Mouse (Mus musculus): ENCODE measurements around the gene Trem2. TPM values are rescaled to one million over a fixed set of nuclear protein-coding genes. Genes with fewer than 3 reads are reported as not detected.
"Not testable (repeated sequence)": the region's sequence is repeated elsewhere in the genome, so short reads cannot be mapped to it uniquely, and the experiment has no call there.

The Trem2 gene
- total RNA-seq, 2 experiments from 2014 or later = 1.6 to 2.2 TPM

DNA sequence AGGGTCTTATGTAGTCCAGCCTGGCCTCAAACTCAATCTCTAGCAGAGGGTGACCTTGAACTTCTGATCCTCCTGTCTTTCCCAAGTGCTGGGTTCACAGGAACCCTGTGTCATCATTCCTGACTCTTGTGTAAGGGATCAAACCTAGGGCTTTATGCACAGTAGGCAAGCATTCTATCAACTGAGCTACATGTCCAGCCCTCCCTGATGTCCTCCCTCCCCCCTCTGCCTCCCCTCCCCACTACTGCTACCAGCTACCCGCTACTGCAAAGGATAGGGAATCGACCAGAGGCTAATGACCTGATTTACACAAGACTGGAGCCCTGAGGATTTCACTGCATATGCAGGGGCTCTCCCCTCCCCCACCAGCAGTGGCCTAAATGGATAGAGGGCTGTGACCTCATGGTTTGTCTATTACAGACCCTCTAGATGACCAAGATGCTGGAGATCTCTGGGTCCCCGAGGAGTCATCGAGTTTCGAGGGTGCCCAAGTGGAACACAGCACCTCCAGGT is 4.5 kb downstream of the Trem2 start:
- DNase-seq = no peak

DNA sequence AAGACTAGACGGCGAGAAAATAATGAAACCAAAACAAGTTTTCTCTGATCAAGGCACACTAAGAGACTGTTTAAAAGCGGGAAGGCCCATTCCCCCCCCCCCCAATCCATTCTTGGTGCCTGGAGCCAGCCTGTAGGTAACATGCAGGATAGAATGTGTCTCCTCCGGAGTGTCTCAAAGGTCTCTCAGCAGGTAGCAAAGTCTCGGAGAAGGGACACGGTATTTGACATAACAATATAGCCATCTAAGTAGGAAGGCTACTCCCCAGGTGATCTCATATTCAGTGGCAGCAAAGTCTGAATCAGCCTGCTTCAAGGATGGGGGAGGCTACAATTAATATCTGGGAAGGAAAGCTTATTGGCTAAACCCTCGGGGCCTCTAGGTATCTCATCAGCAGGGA is 6.8 kb downstream of the Trem2 start:
- DNase-seq = not testable (repeated sequence)

DNA sequence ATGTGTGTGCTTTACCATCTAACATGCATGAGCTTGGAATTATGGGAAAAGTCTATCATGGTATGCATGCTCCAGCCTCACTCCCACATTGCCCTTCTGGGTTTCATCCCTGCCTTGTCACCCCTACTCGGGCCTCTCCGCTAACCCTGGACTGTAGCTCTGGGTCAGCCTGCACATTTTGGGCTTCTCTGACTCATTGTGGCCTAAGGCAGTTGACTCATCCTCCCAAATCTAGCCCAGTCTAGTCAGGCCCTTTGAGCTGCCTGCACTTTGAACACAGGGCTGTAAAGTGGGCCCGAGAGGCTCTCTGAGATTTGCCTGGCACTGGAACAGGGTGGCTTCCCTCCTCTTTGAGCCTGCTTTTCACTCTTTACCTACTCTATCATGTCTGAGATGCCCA is 9.6 kb downstream of the Trem2 start:
- no peak for DNase-seq

GRCm38 (mm10) chr17:48357892-48358291 is 11.7 kb downstream of the Trem2 start:
- DNase-seq = no peak

DNA sequence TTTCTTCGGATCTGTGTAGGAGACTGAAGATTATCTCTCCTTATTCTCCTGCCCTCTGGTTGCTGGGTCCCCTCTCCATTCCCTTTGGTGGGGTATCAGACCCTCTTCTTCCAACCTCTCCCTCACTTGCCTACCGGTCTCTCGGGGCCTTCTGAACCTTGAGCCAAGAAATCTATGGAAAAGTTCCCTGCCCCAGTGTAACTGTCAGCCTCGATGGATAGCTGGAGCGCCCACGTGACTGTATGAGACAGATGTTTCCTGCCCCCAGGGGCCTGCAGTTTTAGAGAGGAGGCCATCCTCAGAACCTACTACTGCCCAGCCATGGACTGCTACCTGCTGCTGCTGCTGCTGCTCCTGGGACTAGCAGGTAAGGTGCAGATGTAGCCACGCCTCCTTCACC is 13.4 kb downstream of the Trem2 start, which contains the start of gene Treml1:
Treml1 (plus strand) TSS at position 301 of the 400 bp plus-strand sequence.
- DNase-seq = no peak

DNA sequence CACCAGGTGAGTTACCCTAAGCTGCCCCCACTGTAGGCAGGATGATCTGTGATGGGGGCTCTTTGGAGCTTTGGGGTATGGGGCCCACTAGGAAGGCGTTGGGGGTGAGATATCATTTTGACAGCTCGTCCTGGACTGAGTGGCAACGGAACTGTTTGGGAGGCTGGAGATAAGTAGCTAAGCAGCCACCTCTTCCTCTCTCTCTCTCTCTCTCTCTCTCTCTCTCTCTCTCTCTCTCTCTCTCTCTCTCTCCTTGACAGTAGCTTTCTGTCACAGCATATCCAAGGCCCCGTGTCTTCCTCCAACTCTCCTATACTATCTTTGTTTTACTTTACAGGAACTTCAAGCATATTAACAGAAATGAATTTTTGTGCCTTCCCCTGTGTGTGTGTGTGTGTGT is 14.3 kb downstream of the Trem2 start:
- DNase-seq = no peak

- peak; percentile 33 to 38 for DNase-seq
Measured at GRCm38 (mm10) chr17:48362346-48362745, 16.1 kb downstream of the Trem2 start.

- peak; percentile 50 to 72 for DNase-seq
Measured at GRCm38 (mm10) chr17:48362966-48363365, 16.8 kb downstream of the Trem2 start.

- DNase-seq = no peak
Measured at GRCm38 (mm10) chr17:48363421-48363965, 17.3 kb downstream of the Trem2 start.

- no peak for DNase-seq
Measured at GRCm38 (mm10) chr17:48365511-48366155, 19.4 kb downstream of the Trem2 start.

GRCm38 (mm10) chr17:48366806-48367205 is 20.6 kb downstream of the Trem2 start:
- no peak for DNase-seq

GRCm38 (mm10) chr17:48371621-48372020 is 25.4 kb downstream of the Trem2 start:
- no peak for DNase-seq

- no peak for DNase-seq
Measured at GRCm38 (mm10) chr17:48372987-48373386, 26.8 kb downstream of the Trem2 start.

- DNase-seq = no peak
Measured at GRCm38 (mm10) chr17:48376102-48376501, 29.9 kb downstream of the Trem2 start.

DNA sequence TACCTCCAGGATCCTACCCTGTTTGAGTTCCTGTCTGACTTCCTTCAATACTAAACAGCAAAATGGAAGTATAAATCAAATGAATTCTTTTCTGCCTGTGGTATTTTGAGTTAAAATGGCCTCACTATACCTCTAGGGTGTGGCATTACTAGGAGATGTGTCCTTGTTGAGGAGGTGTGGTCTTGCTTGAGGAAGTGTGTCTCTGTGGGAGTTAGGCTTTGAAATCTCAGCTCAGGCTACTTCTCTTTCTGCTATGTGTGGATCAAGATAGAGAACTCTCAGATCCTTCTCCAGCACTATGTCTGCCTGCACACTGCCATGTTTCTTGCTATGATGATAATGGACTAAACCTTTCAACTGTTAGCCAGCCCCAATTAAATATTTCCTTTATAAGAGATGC is 32.8 kb downstream of the Trem2 start:
- DNase-seq = no peak

GRCm38 (mm10) chr17:48385786-48386461 is 39.7 kb downstream of the Trem2 start:
- DNase-seq = peak in 1 of 2 experiments; percentile 7

GRCm38 (mm10) chr17:48388666-48389065 is 42.5 kb downstream of the Trem2 start:
- no peak for DNase-seq

- DNase-seq = no peak
Measured at GRCm38 (mm10) chr17:48389442-48389841, 43.2 kb downstream of the Trem2 start.

DNA sequence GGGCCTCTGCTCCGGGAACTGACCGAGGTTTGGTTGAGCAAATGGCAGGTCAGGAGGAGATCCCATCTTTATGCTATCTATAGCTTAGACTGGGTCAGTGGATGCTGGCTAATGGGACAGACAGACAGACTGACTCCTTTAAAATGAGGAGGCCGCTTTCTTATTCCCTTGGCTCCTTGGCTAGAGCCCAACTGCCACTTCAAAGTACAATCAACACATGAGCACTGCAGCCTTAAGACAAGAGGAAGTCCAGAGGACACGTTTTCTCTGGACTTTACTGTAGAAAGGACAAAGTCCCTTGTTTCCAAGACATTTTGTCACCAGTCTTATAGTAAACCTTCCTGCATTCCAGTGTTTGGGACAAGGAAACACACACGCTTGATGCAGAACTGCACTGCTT is 45.2 kb downstream of the Trem2 start:
- no peak for DNase-seq

DNA sequence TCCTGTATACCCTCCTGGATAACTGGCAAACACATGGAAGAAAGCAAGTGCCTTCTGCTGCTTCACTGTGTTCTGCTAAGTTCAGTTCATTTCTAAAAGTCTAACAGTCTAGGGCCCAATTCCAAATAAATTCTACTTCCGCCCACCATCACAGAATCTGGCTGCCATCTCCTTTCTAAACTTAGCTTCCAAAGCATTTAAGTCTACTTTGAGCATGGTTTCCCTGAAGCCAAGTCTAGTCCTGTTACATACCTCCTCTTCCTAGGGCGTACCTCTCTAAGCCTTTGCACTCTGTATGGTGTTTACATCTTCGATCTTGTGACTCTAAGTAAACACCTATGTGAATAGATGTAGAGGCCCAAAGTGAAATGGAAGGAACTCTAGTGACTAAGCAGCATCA is 46.4 kb downstream of the Trem2 start:
- no peak for DNase-seq

DNA sequence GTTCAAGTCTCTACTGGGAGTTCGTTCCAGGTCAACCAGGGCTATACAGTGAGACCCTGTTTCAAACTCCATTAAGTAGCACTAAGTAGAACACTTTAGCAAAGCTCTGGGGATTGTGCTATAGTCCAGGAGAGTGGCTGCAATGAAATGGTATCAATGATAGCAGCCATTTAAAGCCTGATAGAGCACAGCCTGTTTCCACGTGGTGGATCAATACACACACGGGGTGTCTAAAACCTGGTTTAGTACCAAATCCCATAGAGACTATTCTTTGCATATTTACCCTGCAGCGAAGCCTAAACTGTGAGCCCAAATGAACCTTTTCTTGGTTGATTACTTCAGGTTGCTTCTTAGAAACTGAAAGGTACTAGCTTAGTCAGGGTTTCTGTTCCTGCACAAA is 55.5 kb downstream of the Trem2 start:
- DNase-seq = no peak

DNA sequence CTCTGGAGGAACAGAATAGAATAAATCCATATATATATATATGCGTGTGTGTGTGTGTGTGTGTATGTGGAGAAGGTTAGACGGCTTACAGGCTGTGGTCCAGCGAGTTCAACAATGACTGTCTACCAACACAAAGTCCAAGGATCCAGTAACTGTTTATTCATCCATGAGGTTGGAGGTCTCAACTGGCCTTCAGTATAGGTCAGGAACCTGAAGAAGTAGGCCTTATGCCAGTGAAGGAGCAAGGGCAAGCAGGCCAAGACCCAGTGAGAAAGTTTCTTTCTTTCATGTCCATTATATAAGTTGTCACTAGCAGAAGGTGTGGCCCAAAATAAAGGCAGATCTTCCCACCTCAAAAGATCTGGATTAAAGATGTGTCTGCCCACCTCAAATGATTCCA is 56.5 kb downstream of the Trem2 start:
- DNase-seq = no peak
